Mouse (Mus musculus): ENCODE results near the gene Homer2.

GRCm38 (mm10) chr7:81685375-81685774 lies 22.0 kb downstream of the Homer2 start:
- TF ChIP-seq CTCF (IDR thresholded peaks at IDR 0.05; ENCODE audit: borderline replicate concordance, insufficient read depth, low read length) (no peak), POLR2A (IDR thresholded peaks at IDR 0.05; ENCODE audit: low read depth, low read length) (no peak)
